Mouse (Mus musculus) midbrain, postnatal 0 days (tissue): ENCODE measurements around the gene Fbxo27. TPM values are rescaled to one million over a fixed set of nuclear protein-coding genes. Genes with fewer than 3 reads are reported as not detected.

ENCODE experiments used
- ATAC-seq: fragments of 200-750 bp; cut with Nextera tagmentation; 2 replicates; pipeline ENCODE4 v1.8.0; 2017; ENCODE audit warnings: moderate number of reproducible peaks, mild to moderate bottlenecking, moderate TSS enrichment, moderate library complexity; ENCODE audit not compliant: low FRiP score
- DNase-seq: peaks from one replicate; pipeline ENCODE4 v3.0.0-alpha.2; 2015; ENCODE audit warnings: low spot score
- H3K27ac ChIP-seq: fragments of 300-500 bp; sonication (generic); 2 replicates; pipeline ENCODE4 v1.5.1; 2014; ENCODE audit warnings: low read depth, mild to moderate bottlenecking, low read length, mixed read lengths
- H3K27me3 ChIP-seq: fragments of 300-500 bp; sonication (generic); 2 replicates; pipeline ENCODE4 v1.6.1; 2014; ENCODE audit warnings: low read length, control low read depth, mixed read lengths; ENCODE audit not compliant: insufficient read depth
- H3K36me3 ChIP-seq: fragments of 300-500 bp; sonication (generic); 2 replicates; pipeline ENCODE4 v1.6.1; 2014; ENCODE audit warnings: low read length, control low read depth, mixed read lengths; ENCODE audit not compliant: insufficient read depth
- H3K4me1 ChIP-seq: fragments of 300-500 bp; sonication (generic); 2 replicates; pipeline ENCODE4 v1.6.1; 2014; ENCODE audit warnings: mild to moderate bottlenecking, control low read depth, antibody characterized with exemption, low read length, mixed read lengths; ENCODE audit not compliant: insufficient read depth
- H3K4me2 ChIP-seq: fragments of 300-500 bp; sonication (generic); 2 replicates; pipeline ENCODE4 v1.6.1; 2014; ENCODE audit warnings: low read depth, mild to moderate bottlenecking, low read length, mixed read lengths; ENCODE audit not compliant: poor library complexity, severe bottlenecking
- H3K4me3 ChIP-seq: fragments of 300-500 bp; sonication (generic); 2 replicates; pipeline ENCODE4 v1.5.1; 2014; ENCODE audit warnings: low read depth, mild to moderate bottlenecking, low read length, moderate library complexity
- H3K9ac ChIP-seq: fragments of 300-500 bp; sonication (generic); replicated peaks from 2 replicates; pipeline ENCODE4 v1.6.1; 2014; ENCODE audit warnings: mild to moderate bottlenecking, low read length, moderate library complexity, mixed read lengths; ENCODE audit not compliant: poor library complexity, severe bottlenecking
- H3K9me3 ChIP-seq: fragments of 300-500 bp; sonication (generic); 2 replicates; pipeline ENCODE4 v1.6.1; 2016; ENCODE audit warnings: low read length, control low read depth
- CTCF ChIP-seq: IDR thresholded peaks from 2 replicates; pipeline ENCODE4 v1.5.1; 2016; ENCODE audit warnings: antibody characterized with exemption, mild to moderate bottlenecking
- WGBS: fragments of 180-500 bp; shearing (Covaris S2); extraction: QIAGEN DNeasy Blood & Tissue Kit; methylation state at CpG from one replicate; pipeline ENCODE4 v1.1.7; 2014; 5-methylcytosine and 5-hydroxymethylcytosine counted together
- polyA plus RNA-seq: library from polyadenylated mRNA; unstranded; fragments of >200 nt; fragmentation: Nextera tagmentation; extraction: Ambion mirVana; gene quantifications from 2 replicates; pipeline ENCODE4 v1.2.1, GENCODE M21; 2015
- total RNA-seq: library from RNA; depleted of rRNA; stranded (reverse); fragments of >200 nt; gene quantifications from 2 replicates; pipeline ENCODE4 v1.2.3, GENCODE M21; 2014; rRNA removed

Gene Fbxo27
- total and polyA plus RNA-seq, 2 experiments from 2014 or later, result 7.4 to 10.4 TPM

- Histone ChIP-seq H3K9me3 (no peaks in the 10 kb centered on the region), H3K27me3 (no peaks in the 10 kb centered on the region), H3K4me1 (peaks cover 9% of the 10 kb centered on the region; the same call in 1 of the 2 replicates), H3K27ac (peak within 1 kb of the TSS; percentile 75), H3K9ac (peak within 1 kb of the TSS; percentile 76), H3K36me3 (peaks cover 18% of the 10 kb centered on the region; the same call in 1 of the 2 replicates), H3K4me3 (peak within 1 kb of the TSS; percentile 47), H3K4me2 (peak within 1 kb of the TSS; percentile 91)
- ATAC-seq (peak; percentile 98), DNase-seq (peak; percentile 99)
- TF ChIP-seq CTCF, result peak; percentile 95
- WGBS, result under 1% methylated on average over 39 of the region's 39 CpGs
These were observed 49.2 kb downstream of the Fbxo27 start, which contains the start of the genes Mrps12 and Sars2 for GRCm38 (mm10) chr7:28741709-28742438. Gene Mrps12 (minus strand): TSS chr7:28741820. Gene Sars2 (plus strand): TSS chr7:28741992.

Other genes starting within 250 kb of the Fbxo27 start
- 132 and 137 TPM in 2 replicates for gene Lrfn1, start 240.9 kb upstream of the Fbxo27 start, total RNA-seq
- 18.4 and 20.6 TPM in 2 replicates for gene Lrfn1, start 240.9 kb upstream of the Fbxo27 start, polyA plus RNA-seq
- gene Ifnl2, start 182.4 kb upstream of the Fbxo27 start, total RNA-seq, result not detected in 2 replicates
- not detected in 2 replicates for gene Ifnl2, start 182.4 kb upstream of the Fbxo27 start, polyA plus RNA-seq
- gene Ifnl3, start 170.0 kb upstream of the Fbxo27 start, total RNA-seq, result not detected in 2 replicates
- not detected in 2 replicates for gene Ifnl3, start 170.0 kb upstream of the Fbxo27 start, polyA plus RNA-seq
- gene Sycn, start 152.0 kb upstream of the Fbxo27 start, total RNA-seq, result not detected in 2 replicates
- not detected in 2 replicates for gene Sycn, start 152.0 kb upstream of the Fbxo27 start, polyA plus RNA-seq
- gene Nccrp1, start 145.6 kb upstream of the Fbxo27 start, total RNA-seq, result 1.4 TPM in 1 of 2 replicates, not detected in the other
- gene Nccrp1, start 145.6 kb upstream of the Fbxo27 start, polyA plus RNA-seq, result 0.16 and 0.47 TPM in 2 replicates
- gene Samd4b, start 94.7 kb upstream of the Fbxo27 start, total RNA-seq, result 48.2 and 56.0 TPM in 2 replicates
- gene Samd4b, start 94.7 kb upstream of the Fbxo27 start, polyA plus RNA-seq, result 17.6 and 19.2 TPM in 2 replicates
- 13.3 and 19.8 TPM in 2 replicates for gene Pak4, start 94.7 kb upstream of the Fbxo27 start, total RNA-seq
- gene Pak4, start 94.7 kb upstream of the Fbxo27 start, polyA plus RNA-seq, result 8.9 and 9.6 TPM in 2 replicates
- 1.3 and 2.6 TPM in 2 replicates for gene Acp7, start 61.5 kb upstream of the Fbxo27 start, total RNA-seq
- 0.22 and 0.55 TPM in 2 replicates for gene Acp7, start 61.5 kb upstream of the Fbxo27 start, polyA plus RNA-seq
- gene Fbxo17, start 24.0 kb downstream of the Fbxo27 start, total RNA-seq, result 1.7 and 2.8 TPM in 2 replicates
- 5.5 and 6.1 TPM in 2 replicates for gene Fbxo17, start 24.0 kb downstream of the Fbxo27 start, polyA plus RNA-seq
- 48.6 and 67.5 TPM in 2 replicates for gene Mrps12, start 49.0 kb downstream of the Fbxo27 start, total RNA-seq
- gene Mrps12, start 49.0 kb downstream of the Fbxo27 start, polyA plus RNA-seq, result 97.3 and 106 TPM in 2 replicates
- 17.8 and 18.6 TPM in 2 replicates for gene Sars2, start 49.1 kb downstream of the Fbxo27 start, total RNA-seq
- gene Sars2, start 49.1 kb downstream of the Fbxo27 start, polyA plus RNA-seq, result 16.2 and 19.3 TPM in 2 replicates
- not detected in 2 replicates for gene Ccer2, start 63.3 kb downstream of the Fbxo27 start, total RNA-seq
- 1.4 and 1.8 TPM in 2 replicates for gene Ccer2, start 63.3 kb downstream of the Fbxo27 start, polyA plus RNA-seq
- gene Sirt2, start 73.9 kb downstream of the Fbxo27 start, total RNA-seq, result 64.8 and 85.9 TPM in 2 replicates
- 111 and 120 TPM in 2 replicates for gene Sirt2, start 73.9 kb downstream of the Fbxo27 start, polyA plus RNA-seq
- gene Nfkbib, start 74.7 kb downstream of the Fbxo27 start, total RNA-seq, result 18.3 and 19.7 TPM in 2 replicates
- gene Nfkbib, start 74.7 kb downstream of the Fbxo27 start, polyA plus RNA-seq, result 58.5 and 65.3 TPM in 2 replicates
- 0.80 and 1.0 TPM in 2 replicates for gene Rinl, start 96.1 kb downstream of the Fbxo27 start, total RNA-seq
- gene Rinl, start 96.1 kb downstream of the Fbxo27 start, polyA plus RNA-seq, result 1.9 TPM in 2 replicates
- 253 and 265 TPM in 2 replicates for gene Hnrnpl, start 115.7 kb downstream of the Fbxo27 start, total RNA-seq
- gene Hnrnpl, start 115.7 kb downstream of the Fbxo27 start, polyA plus RNA-seq, result 146 and 175 TPM in 2 replicates
- gene Ech1, start 132.4 kb downstream of the Fbxo27 start, total RNA-seq, result 89.3 and 104 TPM in 2 replicates
- gene Ech1, start 132.4 kb downstream of the Fbxo27 start, polyA plus RNA-seq, result 103 and 107 TPM in 2 replicates
- gene Lgals4, start 141.0 kb downstream of the Fbxo27 start, total RNA-seq, result 3.4 and 3.5 TPM in 2 replicates
- gene Lgals4, start 141.0 kb downstream of the Fbxo27 start, polyA plus RNA-seq, result 4.8 and 5.1 TPM in 2 replicates
- gene Lgals7, start 171.0 kb downstream of the Fbxo27 start, total RNA-seq, result 0.38 and 12.5 TPM in 2 replicates
- gene Lgals7, start 171.0 kb downstream of the Fbxo27 start, polyA plus RNA-seq, result 3.8 and 4.8 TPM in 2 replicates
- gene Capn12, start 188.6 kb downstream of the Fbxo27 start, total RNA-seq, result 0.38 and 0.57 TPM in 2 replicates
- gene Capn12, start 188.6 kb downstream of the Fbxo27 start, polyA plus RNA-seq, result 0.26 and 0.41 TPM in 2 replicates